Mouse (Mus musculus) ES-Bruce4 (cell line): ENCODE data around the gene Bdh1.

Source experiments
- CTCF ChIP-seq: IDR thresholded peaks from one replicate; pipeline ENCODE4 v1.8.1; 2011; ENCODE audit warnings: low read depth, low read length
- POLR2A ChIP-seq: IDR thresholded peaks from one replicate; pipeline ENCODE4 v1.8.1; 2011; ENCODE audit warnings: low read length; ENCODE audit not compliant: insufficient read depth

DNA sequence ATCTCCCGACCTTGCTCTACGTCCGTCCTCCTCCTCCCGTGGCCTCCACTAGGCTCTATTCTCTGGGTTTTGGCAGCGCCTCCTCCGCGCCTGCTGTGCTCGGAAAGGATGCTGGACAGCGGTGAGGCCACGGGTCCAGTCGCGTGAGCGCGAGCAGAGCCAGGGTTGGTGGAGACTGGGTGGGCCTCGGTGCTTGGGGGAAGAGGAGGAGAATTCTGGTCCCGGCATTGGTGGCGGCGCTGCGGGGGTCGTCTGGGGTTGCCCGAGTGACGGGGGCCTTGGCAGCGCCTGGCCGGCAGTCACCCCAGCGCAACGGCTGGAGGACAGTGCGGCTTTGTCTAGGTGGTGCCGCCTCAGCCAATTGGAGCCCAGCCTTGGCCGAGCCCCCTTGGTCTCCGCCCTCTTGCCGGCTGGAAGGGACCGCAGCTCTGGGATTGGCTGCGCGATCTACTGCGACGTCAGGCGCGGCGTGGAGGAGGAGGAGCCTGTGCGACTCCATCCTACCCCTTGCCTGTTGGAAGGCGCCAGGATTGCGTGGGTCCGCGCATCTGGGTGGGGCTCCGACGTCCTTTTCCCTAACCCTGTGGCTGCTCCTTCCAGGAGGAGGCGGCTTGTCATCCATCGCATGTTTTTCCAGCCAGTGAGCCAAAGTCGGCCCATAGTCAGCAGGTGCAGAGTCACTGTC, 7.5 kb downstream of the Bdh1 start:
- TF ChIP-seq CTCF (no peak), POLR2A (peak; percentile 52)
